In genomic region chr7:92883850-92884716, GRCm38 (mm10) we compare ENCODE assay signal across 15 mouse cellular contexts. TPM values are rescaled to one million over a fixed set of nuclear protein-coding genes. Genes with fewer than 3 reads are reported as not detected.
DNase-seq lines count a peak whose midpoint lies in the region; ATAC-seq and TF ChIP-seq lines count a peak whose summit lies in the region.
"Had no signal": no experiment of that assay in that cellular context is flagged by ENCODE, and none has a peak within 500 bp of the region (broad histone marks: within the 10 kb centered on the region; RNA-seq: fewer than 3 reads in every experiment).

No protein-coding gene starts in this region.

- H3K36me3 ChIP-seq in heart, embryonic 13.5 days, result no peaks in the 10 kb centered on the region
- peaks cover 5 to 45% of the 10 kb centered on the region in 2 experiments; a peak in 3 of 4 replicates for H3K36me3 ChIP-seq in MEL (ENCODE audit: control insufficient read depth in 1 of 2, insufficient read depth in 2 of 2, low read length in 2 of 2)
- no peaks in the 10 kb centered on the region; the same call in 1 of the 2 replicates for H3K36me3 ChIP-seq in liver, embryonic 14.5 days (replicated peaks; ENCODE audit: control insufficient read depth, insufficient read depth, low read depth)
- H3K36me3 ChIP-seq: limb, embryonic 13.5 days had no signal

- TF ChIP-seq EP300 in MEL (IDR thresholded peaks at IDR 0.05; ENCODE audit: low read depth in 1 of 2, low read length in 2 of 2), result peak; percentile 92 to 94
- TF ChIP-seq EP300 in liver, embryonic 14.5 days (IDR thresholded peaks at IDR 0.05; ENCODE audit: low read depth), result peak; percentile 78

- no peak for TF ChIP-seq POLR2A in MEL (IDR thresholded peaks at IDR 0.05; ENCODE audit: control insufficient read depth in 1 of 2, insufficient read depth in 1 of 2, low read depth in 1 of 2, low read length in 2 of 2, poor library complexity in 1 of 2)

- TF ChIP-seq CTCF in MEL (IDR thresholded peaks at IDR 0.05 in 2 of 3, conservative IDR thresholded peaks at IDR 0.05 in 1 of 3; ENCODE audit: control insufficient read depth in 1 of 3, insufficient read depth in 1 of 3, low read depth in 2 of 3, low read length in 3 of 3, poor library complexity in 1 of 3, severe bottlenecking in 1 of 3), result no peak
- no peak for TF ChIP-seq CTCF in liver, embryonic 14.5 days (IDR thresholded peaks at IDR 0.05; ENCODE audit: low read depth)

- no peak for ATAC-seq in heart, embryonic 13.5 days (ENCODE audit: extremely low read depth, insufficient number of reproducible peaks, low FRiP score, low TSS enrichment)
- peak; percentile 57 for ATAC-seq in erythroid progenitor cell, adult 5-6 weeks (replicated peaks; ENCODE audit: low FRiP score, poor library complexity, severe bottlenecking)
- peak; percentile 83 for ATAC-seq in liver, embryonic 14.5 days (ENCODE audit: insufficient read depth)
- ATAC-seq: activated CD4-positive, CD25-positive, alpha-beta regulatory T cell, adult 4 months had no signal

- no peak for TF ChIP-seq RAD21 in MEL (IDR thresholded peaks at IDR 0.05; ENCODE audit: low read depth, low read length)

- no peak overlapping the region for H3K9ac ChIP-seq in heart, embryonic 13.5 days
- peak overlapping the region; percentile 56 for H3K9ac ChIP-seq in MEL (ENCODE audit: control insufficient read depth, low read depth, low read length, poor library complexity, severe bottlenecking)
- H3K9ac ChIP-seq in liver, embryonic 14.5 days (replicated peaks), result peak overlapping the region; percentile 40
- H3K9ac ChIP-seq: limb, embryonic 13.5 days had no signal

- peaks cover 27% of the 10 kb centered on the region for H3K4me1 ChIP-seq in heart, embryonic 13.5 days
- H3K4me1 ChIP-seq in MEL (ENCODE audit: control insufficient read depth in 1 of 2, insufficient read depth in 2 of 2, low read length in 2 of 2), result peaks cover 16 to 35% of the 10 kb centered on the region in 2 experiments
- H3K4me1 ChIP-seq in liver, embryonic 14.5 days (replicated peaks; ENCODE audit: control insufficient read depth in 2 of 2, insufficient read depth in 2 of 2, low read length in 1 of 2), result peaks cover 49 to 58% of the 10 kb centered on the region in 2 experiments

- H3K27me3 ChIP-seq in heart, embryonic 13.5 days (replicated peaks), result no peaks in the 10 kb centered on the region
- H3K27me3 ChIP-seq in MEL (ENCODE audit: control insufficient read depth in 1 of 2, insufficient read depth in 2 of 2, low read length in 2 of 2), result no peaks in the 10 kb centered on the region
- H3K27me3 ChIP-seq in liver, embryonic 14.5 days (ENCODE audit: control insufficient read depth, insufficient read depth, low read length), result no peaks in the 10 kb centered on the region
- H3K27me3 ChIP-seq: limb, embryonic 13.5 days had no signal

- peaks cover 11% of the 10 kb centered on the region; the same call in 1 of the 2 replicates for H3K79me2 ChIP-seq in MEL (ENCODE audit: control insufficient read depth, insufficient read depth, low read length, poor library complexity)

- no peak overlapping the region for H3K4me2 ChIP-seq in heart, embryonic 13.5 days
- peak overlapping the region; percentile 59 for H3K4me2 ChIP-seq in liver, embryonic 14.5 days (ENCODE audit: low read depth)
- H3K4me2 ChIP-seq: limb, embryonic 13.5 days had no signal

- no peak for DNase-seq in heart, adult 18-20 months
- DNase-seq in MEL (ENCODE audit: low read depth, low spot score), result peak; percentile 86
- peak in 2 of 3 experiments; percentile 54 to 66 for DNase-seq in liver, embryonic 14.5 days (ENCODE audit: low read depth in 3 of 3, low spot score in 3 of 3)
- no peak for DNase-seq in testis, postnatal 10 days (ENCODE audit: low spot score)
- DNase-seq in neural tube, embryonic 10.5 days (ENCODE audit: extremely low spot score, low spot score), result no peak
- no peak for DNase-seq in ovary, postnatal 36 days (ENCODE audit: low spot score)
- DNase-seq: cerebellum, adult 2 months; embryo, embryonic 11 days; kidney, postnatal 14 days; thymus, postnatal 14 days had no signal

- H3K9me3 ChIP-seq in heart, embryonic 13.5 days, result no peaks in the 10 kb centered on the region
- no peaks in the 10 kb centered on the region for H3K9me3 ChIP-seq in MEL (replicated peaks; ENCODE audit: insufficient read depth, low read length)
- H3K9me3 ChIP-seq in liver, embryonic 14.5 days (ENCODE audit: control insufficient read depth, low read length), result no peaks in the 10 kb centered on the region
- H3K9me3 ChIP-seq: G1E; limb, embryonic 13.5 days had no signal

- WGBS in heart, embryonic 13.5 days, result 62% methylated on average over 9 of the region's 9 CpGs
- 15% methylated on average over 9 of the region's 9 CpGs for WGBS in liver, embryonic 14.5 days (ENCODE audit: insufficient replicate concordance)

- no peak overlapping the region for H3K4me3 ChIP-seq in heart, embryonic 13.5 days
- peak overlapping the region; percentile 3 to 26; a peak in 3 of 4 replicates for H3K4me3 ChIP-seq in MEL (ENCODE audit: control insufficient read depth in 1 of 2, insufficient read depth in 1 of 2, low read depth in 2 of 2, low read length in 2 of 2)
- no peak overlapping the region for H3K4me3 ChIP-seq in liver, embryonic 14.5 days (ENCODE audit: insufficient read depth in 1 of 2, low read depth in 2 of 2, low read length in 2 of 2)
- H3K4me3 ChIP-seq: limb, embryonic 13.5 days had no signal

- H3K27ac ChIP-seq in heart, embryonic 13.5 days (replicated peaks), result peak overlapping the region; percentile 48; the same call in 1 of the 2 replicates
- peak overlapping the region; percentile 85 for H3K27ac ChIP-seq in MEL (ENCODE audit: control insufficient read depth, low read depth, low read length)
- H3K27ac ChIP-seq in liver, embryonic 14.5 days, result peak overlapping the region; percentile 82
- H3K27ac ChIP-seq: limb, embryonic 13.5 days had no signal

TF ChIP-seq in MEL, 35 proteins besides CTCF, POLR2A, EP300 and RAD21 (continues in another document):
- TF ChIP-seq BHLHE40 (IDR thresholded peaks at IDR 0.05; ENCODE audit: borderline replicate concordance, low read depth, low read length), result no peak
- no peak for TF ChIP-seq USF1 (IDR thresholded peaks at IDR 0.05; ENCODE audit: low read depth, low read length)
- TF ChIP-seq MAZ (IDR thresholded peaks at IDR 0.05; ENCODE audit: low read depth, low read length), result no peak
- TF ChIP-seq ZC3H11A (IDR thresholded peaks at IDR 0.05; ENCODE audit: low read depth, low read length), result no peak
- TF ChIP-seq ELF1 (IDR thresholded peaks at IDR 0.05; ENCODE audit: low read depth, low read length), result no peak
- TF ChIP-seq GATA1 (IDR thresholded peaks at IDR 0.05; ENCODE audit: low read depth, low read length), result peak; percentile 84
- peak; percentile 98 for TF ChIP-seq TAL1 (IDR thresholded peaks at IDR 0.05; ENCODE audit: low read length)
- TF ChIP-seq ZNF384 (IDR thresholded peaks at IDR 0.05; ENCODE audit: low read depth, low read length), result peak; percentile 82
- TF ChIP-seq MXI1 (IDR thresholded peaks at IDR 0.05; ENCODE audit: low read depth, low read length), result peak; percentile 50; the same call in 1 of the 2 replicates
- TF ChIP-seq TBP (IDR thresholded peaks at IDR 0.05; ENCODE audit: low read depth, low read length), result no peak
- TF ChIP-seq ETS1 (IDR thresholded peaks at IDR 0.05; ENCODE audit: low read depth, low read length), result peak; percentile 59
- TF ChIP-seq KAT2A (conservative IDR thresholded peaks at IDR 0.05; ENCODE audit: low read depth, low read length), result no peak
- no peak for TF ChIP-seq E2F4 (IDR thresholded peaks at IDR 0.05; ENCODE audit: borderline replicate concordance, low read depth, low read length)
- no peak for TF ChIP-seq ZMIZ1 (IDR thresholded peaks at IDR 0.05; ENCODE audit: low read depth, low read length)
- TF ChIP-seq MYC (IDR thresholded peaks at IDR 0.05; ENCODE audit: low read depth, low read length), result 0 out of 2 replicates have a peak, but pooled peaks have one; percentile 27
- TF ChIP-seq MAX (IDR thresholded peaks at IDR 0.05; ENCODE audit: low read length), result no peak
- TF ChIP-seq POLR2AphosphoS2 (IDR thresholded peaks at IDR 0.05; ENCODE audit: low read length), result 0 out of 2 replicates have a peak, but pooled peaks have one; percentile 41
- no peak for TF ChIP-seq ZKSCAN1 (IDR thresholded peaks at IDR 0.05; ENCODE audit: low read depth, low read length)
- no peak for TF ChIP-seq NRF1 (IDR thresholded peaks at IDR 0.05; ENCODE audit: insufficient read depth, low read depth, low read length, poor library complexity, severe bottlenecking)
- no peak for TF ChIP-seq JUND (IDR thresholded peaks at IDR 0.05; ENCODE audit: low read depth, low read length)
- TF ChIP-seq SMC3 (IDR thresholded peaks at IDR 0.05; ENCODE audit: low read depth, low read length), result no peak
- no peak for TF ChIP-seq USF2 (IDR thresholded peaks at IDR 0.05; ENCODE audit: borderline replicate concordance in 1 of 2, insufficient read depth in 1 of 2, low read depth in 1 of 2, low read length in 2 of 2)
- TF ChIP-seq MYB (IDR thresholded peaks at IDR 0.05; ENCODE audit: low read depth, low read length), result peak; percentile 63

RNA-seq across cellular contexts. Expression of gene Prcp, which starts 9.8 kb away (rescaled TPM):
- polyA plus RNA-seq in heart, embryonic 13.5 days (2015; fragmentation: Nextera tagmentation; extraction: Ambion mirVana), result 20.3 and 20.6 TPM in 2 replicates
- 10 to 100 TPM in 1 of 2 experiments, 1 to 10 TPM in 1; 9.1 to 10.9 TPM for total RNA-seq in heart, adult 18-20 months (2021)
- total RNA-seq in MEL (2012; rRNA removed), result 41.6 and 48.4 TPM in 2 replicates
- 10 to 100 TPM in 1 of 2 experiments, not detected in 1; 40.3 TPM for polyA plus RNA-seq in MEL (2012; ENCODE audit: insufficient read depth in 1 of 2, insufficient read length in 2 of 2, low read depth in 1 of 2, low replicate concordance in 2 of 2, missing spikeins in 1 of 2)
- 81.8 and 98.5 TPM in 2 replicates for total RNA-seq in erythroid progenitor cell, adult 5-6 weeks (2015; ENCODE audit: low replicate concordance)
- 38.8 and 50.4 TPM in 2 replicates for total RNA-seq in erythroid progenitor cell, adult 5-6 weeks (2017; ENCODE audit: low replicate concordance)
- 12.4 and 13.1 TPM in 2 replicates for polyA plus RNA-seq in liver, embryonic 14.5 days (2012; rRNA removed)
- 18.0 and 18.8 TPM in 2 replicates for polyA plus RNA-seq in liver, embryonic 14.5 days (2014; fragmentation: Nextera tagmentation; extraction: Ambion mirVana)

RNA-seq across cellular contexts. Expression of gene Ddias, which starts 10.0 kb away (rescaled TPM):
- polyA plus RNA-seq in heart, embryonic 13.5 days (2015; fragmentation: Nextera tagmentation; extraction: Ambion mirVana), result 8.7 and 9.0 TPM in 2 replicates
- under 1 TPM; 0.21 to 0.89 TPM for total RNA-seq in heart, adult 18-20 months (2021)
- 17.8 and 23.5 TPM in 2 replicates for total RNA-seq in MEL (2012; rRNA removed)
- polyA plus RNA-seq in MEL (2012; ENCODE audit: insufficient read depth in 1 of 2, insufficient read length in 2 of 2, low read depth in 1 of 2, low replicate concordance in 2 of 2, missing spikeins in 1 of 2), result 10 to 100 TPM in 1 of 2 experiments, not detected in 1; 19.9 TPM
- total RNA-seq in erythroid progenitor cell, adult 5-6 weeks (2015; ENCODE audit: low replicate concordance), result 32.3 and 43.2 TPM in 2 replicates
- 24.4 and 30.3 TPM in 2 replicates for total RNA-seq in erythroid progenitor cell, adult 5-6 weeks (2017; ENCODE audit: low replicate concordance)
- polyA plus RNA-seq in liver, embryonic 14.5 days (2012; rRNA removed), result 2.1 and 4.0 TPM in 2 replicates
- 11.4 and 13.2 TPM in 2 replicates for polyA plus RNA-seq in liver, embryonic 14.5 days (2014; fragmentation: Nextera tagmentation; extraction: Ambion mirVana)

Comparison
In these comparisons a context has a peak if more than half of its experiments do, and no peak if none do; other contexts are left out.
1. H3K4me3 ChIP-seq: peak in MEL (2 of 2); none in heart, embryonic 13.5 days (single experiment) and liver, embryonic 14.5 days (0 of 2).
2. DNase-seq: peak in MEL (single experiment) and liver, embryonic 14.5 days (2 of 3); none in heart, adult 18-20 months (0 of 2), testis, postnatal 10 days (single experiment), neural tube, embryonic 10.5 days (single experiment) and ovary, postnatal 36 days (single experiment).
3. Peak in every context shown above with its lines, with median percentiles within 50 percentile points of each other: H3K27ac ChIP-seq.